Mouse (Mus musculus) urinary bladder, postnatal 10 days (tissue): ENCODE results near the gene Cdc37l1.
A peak's percentile ranks its signal among the peaks of the same experiment; 100 is the strongest.

Experiments used
- DNase-seq: peaks from one replicate; pipeline ENCODE4 v3.0.0; 2022; ENCODE audit warnings: low spot score

The Cdc37l1 gene

GRCm38 (mm10) chr19:29047334-29048170 lies 57.4 kb downstream of the Cdc37l1 start, which contains the start of gene Ak3:
Gene Ak3, minus strand, starts transcription at chr19:29047961.
- DNase-seq: peak; percentile 44

DNA sequence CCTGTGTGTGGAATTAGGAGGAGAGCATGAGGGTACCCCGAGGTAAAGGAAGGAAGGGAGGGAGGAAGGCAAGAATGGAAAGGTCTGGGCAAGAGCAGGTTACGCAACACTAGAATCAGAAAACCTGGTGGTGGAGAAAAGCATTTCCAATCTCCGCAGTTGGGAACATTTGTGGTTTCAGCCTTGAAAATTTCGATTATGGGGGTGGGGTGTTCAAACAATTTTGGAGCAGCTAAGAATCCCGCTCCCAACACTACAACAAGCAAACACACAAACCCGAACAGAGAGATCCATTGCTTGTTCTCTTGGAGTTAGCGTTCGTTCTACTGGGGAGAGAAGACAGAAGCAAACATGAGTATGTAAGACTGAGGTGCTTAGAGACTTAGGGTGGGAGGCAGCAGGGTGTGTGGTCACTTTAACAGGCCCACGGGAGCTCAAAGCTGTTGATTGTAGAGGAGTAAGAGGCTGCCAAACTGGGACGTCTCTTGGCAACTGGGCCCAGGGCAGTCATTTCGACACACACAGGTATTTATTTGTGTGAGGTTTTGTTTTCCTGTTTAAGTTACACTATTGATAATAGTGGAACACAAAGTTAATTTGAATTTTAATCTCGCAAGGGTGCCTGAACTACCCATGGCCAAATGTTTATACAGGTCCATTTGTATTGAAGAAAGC lies 59.4 kb downstream of the Cdc37l1 start:
- no peak for DNase-seq

GRCm38 (mm10) chr19:29050186-29050980 lies 60.2 kb downstream of the Cdc37l1 start:
- DNase-seq: no peak

DNA sequence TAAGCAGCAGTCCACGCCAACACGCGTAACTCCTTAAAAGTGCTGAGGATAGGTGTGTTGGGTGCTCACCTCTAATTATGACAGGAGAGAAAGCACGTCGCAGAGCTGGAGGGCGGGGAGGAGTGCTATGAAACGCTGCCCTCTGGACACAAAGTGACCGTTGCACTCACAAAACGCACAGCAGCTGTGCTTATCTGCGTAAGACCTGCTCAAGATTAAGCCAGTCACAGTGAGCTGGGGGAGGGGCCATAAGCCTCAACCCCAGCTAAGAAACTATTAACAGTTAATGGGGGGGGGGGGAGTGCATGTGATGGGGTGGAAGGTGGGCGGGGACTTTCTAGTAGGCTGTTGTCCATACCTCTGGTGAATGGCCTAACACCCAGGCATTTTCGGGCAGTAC lies 62.6 kb downstream of the Cdc37l1 start:
- DNase-seq: no peak

- no peak for DNase-seq
Observed at GRCm38 (mm10) chr19:29054594-29054993, 64.4 kb downstream of the Cdc37l1 start.

DNA sequence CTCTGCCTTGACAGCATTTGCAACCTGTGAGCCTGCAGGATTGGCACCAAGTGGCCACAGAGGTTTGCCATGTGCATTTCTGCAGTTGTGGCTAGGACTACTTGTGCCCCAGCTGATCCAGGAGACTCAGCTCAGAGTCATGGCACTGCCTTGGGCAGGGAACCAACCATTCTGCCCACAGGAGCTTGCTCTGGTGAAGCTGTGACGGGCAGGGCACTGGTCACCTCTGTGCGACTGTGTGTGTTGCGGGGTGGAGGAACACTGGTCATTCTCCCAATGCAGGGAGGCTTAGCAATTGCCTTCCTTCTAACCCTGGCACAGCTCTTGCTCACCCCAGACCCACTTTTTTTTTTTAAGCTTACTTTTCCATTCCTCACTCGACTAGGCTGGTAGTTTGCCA lies 65.3 kb downstream of the Cdc37l1 start:
- DNase-seq: no peak

DNA sequence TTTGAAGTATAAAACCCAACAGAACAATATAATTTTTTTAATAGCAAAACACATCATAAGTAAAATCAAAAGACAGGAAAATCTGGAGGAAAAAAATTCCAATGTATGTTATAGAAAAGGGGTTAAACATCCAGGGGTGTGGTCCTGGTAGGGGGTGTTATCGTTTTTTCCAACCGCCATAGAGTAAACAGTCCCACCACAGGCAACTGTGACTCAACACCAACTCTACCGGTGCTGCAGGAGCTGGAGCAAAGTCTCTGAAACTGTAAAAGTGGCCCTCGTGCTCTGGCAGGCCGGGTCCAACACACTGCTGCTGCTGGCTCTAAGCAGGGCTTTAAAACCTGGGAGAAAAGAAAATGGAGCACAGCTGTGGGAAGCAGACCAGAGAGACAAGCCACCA lies 68.6 kb downstream of the Cdc37l1 start:
- DNase-seq: no peak

DNA sequence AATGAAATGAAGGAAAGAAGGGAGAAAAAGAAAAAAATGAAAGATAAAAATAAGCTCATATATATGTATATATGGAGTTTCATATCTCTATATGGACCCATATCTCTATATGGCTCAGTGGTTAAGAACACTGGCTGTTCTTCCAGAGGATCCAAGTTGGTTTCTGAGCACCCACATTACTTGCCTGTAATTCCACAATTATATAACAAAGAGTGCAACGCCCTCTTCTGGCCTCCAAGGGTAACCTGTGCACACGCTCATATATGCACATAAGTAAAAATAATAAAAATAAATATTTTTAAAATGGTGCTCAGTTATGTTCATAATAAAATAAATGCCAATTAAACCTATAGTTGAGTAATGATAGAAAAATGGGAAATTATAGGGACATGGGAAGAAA lies 69.5 kb downstream of the Cdc37l1 start:
- DNase-seq: no peak

DNA sequence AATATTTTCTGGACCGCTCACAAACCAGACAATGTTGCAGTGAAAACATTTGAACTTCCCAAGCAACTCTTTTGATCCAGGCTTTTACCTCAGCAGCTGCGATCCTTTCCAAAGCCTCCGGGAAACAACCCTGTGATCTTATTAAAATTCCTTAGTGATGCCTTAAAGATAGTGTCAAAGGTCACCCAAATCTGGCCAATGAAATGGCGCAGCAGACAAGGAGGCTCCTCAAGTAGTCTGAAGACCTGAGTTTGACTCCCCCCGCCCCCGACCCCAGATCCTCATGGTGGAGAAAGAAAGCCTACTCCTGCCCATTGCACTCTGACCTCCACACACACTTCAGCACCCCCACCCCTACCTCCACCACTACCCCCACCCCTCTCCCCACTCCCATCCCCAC lies 70.1 kb downstream of the Cdc37l1 start:
- no peak for DNase-seq

- DNase-seq: no peak
Observed at GRCm38 (mm10) chr19:29063009-29063408, 72.9 kb downstream of the Cdc37l1 start.

DNA sequence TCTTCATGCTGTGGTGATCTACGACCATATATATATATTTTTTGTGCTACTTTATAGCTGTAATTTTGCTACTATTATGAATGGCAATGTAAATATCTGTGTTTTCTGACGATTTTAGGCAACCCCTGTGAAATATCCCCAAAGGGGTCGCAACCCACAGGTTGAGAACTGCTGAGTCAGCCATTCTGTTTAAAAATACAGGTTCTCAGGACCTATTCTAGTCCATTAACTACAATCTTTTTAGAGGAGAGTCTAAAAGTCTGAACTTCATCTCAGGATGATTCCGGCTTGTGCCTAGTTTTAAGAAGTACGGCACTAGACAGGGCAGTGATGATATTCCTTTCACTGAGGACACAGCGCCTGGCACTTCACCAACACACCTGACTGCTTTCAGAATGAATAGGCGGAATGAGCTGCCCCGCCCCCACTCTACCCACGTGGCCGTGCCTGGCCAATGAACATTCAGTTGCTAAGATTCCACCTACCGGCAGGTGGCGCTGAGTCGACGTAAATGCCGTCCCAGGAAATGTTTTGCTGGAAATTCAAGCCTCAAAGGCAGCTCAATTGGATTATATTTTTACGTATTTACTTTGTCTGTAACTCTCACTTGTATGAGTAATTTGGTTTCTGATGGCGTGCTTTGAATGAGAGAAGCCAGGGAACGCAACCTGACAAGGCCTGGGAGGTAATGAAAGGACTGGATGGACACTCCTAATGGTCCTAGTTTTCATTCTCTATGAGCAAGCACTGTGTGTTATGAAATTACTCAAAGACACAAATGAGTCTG lies 73.6 kb downstream of the Cdc37l1 start:
- peak; percentile 86 for DNase-seq

DNA sequence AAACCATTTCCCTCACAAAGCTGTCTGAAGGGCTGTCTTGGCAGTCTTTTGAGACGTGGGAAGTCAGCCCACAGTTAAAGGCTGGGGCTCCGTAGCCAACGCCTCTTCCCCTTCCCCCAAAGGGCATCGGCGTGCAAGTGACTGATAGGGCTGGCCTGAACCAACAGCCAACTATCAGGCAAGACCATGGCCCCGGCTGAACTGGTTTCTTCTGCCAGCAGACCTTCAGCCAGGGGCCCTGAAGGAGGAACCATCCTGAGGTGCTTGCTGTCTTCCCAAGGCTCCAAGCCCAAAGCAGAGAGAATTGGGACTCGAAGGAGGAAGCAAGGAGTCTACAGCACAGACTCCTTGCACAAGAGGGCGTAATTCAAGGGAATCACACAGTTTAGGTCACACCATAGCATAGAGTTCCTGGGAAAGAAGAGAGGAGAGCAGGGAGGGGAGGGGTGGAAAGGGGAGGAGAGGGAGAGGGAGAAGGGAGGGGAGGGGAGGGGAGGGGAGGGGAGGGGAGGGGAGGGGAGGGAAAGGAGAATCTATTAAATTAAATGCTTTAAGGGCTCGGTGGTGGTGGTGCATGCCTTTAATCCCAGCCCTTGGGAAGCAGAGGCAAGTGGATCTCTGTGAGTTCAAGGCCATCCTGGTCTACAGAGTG lies 74.4 kb downstream of the Cdc37l1 start:
- no peak for DNase-seq

DNA sequence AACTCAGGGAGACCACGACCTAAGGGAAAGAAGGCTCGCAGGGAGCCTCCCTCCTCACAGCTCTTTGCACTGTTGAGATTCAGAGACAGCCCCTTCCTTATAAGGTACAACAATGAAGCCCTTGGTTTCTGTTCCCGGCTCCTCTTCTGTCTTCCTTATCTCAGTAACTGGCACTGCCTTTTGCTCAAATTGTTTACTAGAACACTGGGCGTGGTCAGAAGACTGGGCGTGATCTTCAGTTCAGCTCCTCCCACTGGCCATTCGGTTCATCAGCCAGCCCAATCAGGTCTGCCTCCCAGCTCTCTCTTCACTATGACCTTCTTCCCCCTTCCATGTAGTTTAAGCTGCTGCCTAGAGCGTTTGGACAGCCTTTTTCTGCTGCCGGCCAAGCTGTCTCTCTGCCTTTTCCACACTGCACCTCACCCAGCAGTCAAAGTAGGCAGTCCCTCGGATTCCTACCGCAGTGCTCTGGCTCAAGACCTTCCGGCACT lies 76.9 kb downstream of the Cdc37l1 start:
- no peak for DNase-seq

GRCm38 (mm10) chr19:29069195-29069594 lies 79.0 kb downstream of the Cdc37l1 start:
- no peak for DNase-seq

DNA sequence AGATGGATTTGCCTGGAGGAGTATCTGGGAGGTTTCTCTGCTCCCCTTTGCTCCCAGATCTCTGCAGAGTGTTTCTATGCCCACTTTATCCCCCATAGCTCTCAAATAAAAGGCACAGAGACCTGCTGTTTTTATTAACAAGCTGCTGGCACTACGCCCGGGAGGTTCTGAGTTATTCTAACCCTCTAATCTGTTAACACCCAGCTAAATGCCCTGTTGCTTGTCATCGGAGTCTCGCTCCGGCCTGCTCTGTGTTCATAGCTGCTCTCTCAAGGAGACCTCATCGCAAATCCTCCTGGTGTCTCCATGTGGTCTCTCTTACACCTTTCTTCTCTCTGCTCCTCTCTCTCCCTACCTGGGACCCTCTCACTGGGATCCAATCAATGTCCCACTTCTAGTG lies 84.7 kb downstream of the Cdc37l1 start:
- no peak for DNase-seq
